Mouse (Mus musculus): ENCODE data around the gene Git2. TPM values are rescaled to one million over a fixed set of nuclear protein-coding genes. Genes with fewer than 3 reads are reported as not detected.

Gene Git2
- 27.9 TPM for polyA plus RNA-seq (2014; fragmentation: Illumina TruSeq; extraction: RNeasy Lipid Tissue Mini Kit (QIAGEN cat#74804); ENCODE audit: low read depth, low replicate concordance)

GRCm38 (mm10) chr5:114775056-114775979 lies at the start of gene Git2:
Gene Git2 (minus strand): TSS chr5:114775517.

GRCm38 (mm10) chr5:114822796-114823688 lies 47.7 kb upstream of the Git2 start, which contains the start of gene 1500011B03Rik:
Gene 1500011B03Rik (minus strand): TSS chr5:114823468.

GRCm38 (mm10) chr5:114774403-114775051 lies 790 bp downstream of the Git2 start, which contains the start of gene Ankrd13a:
Gene Ankrd13a (plus strand): TSS chr5:114774677.

GRCm38 (mm10) chr5:114707265-114708068 lies 67.8 kb downstream of the Git2 start, which contains the start of gene Tchp:
Gene Tchp (plus strand): TSS chr5:114707760.

GRCm38 (mm10) chr5:114690633-114691567 lies 84.4 kb downstream of the Git2 start, which contains the start of gene Gltp:
Gene Gltp (minus strand): TSS chr5:114690984.

Other genes starting within 250 kb of the Git2 start
- 1.6 TPM for gene Fam222a, start 207.5 kb downstream of the Git2 start, polyA plus RNA-seq (2014; fragmentation: Illumina TruSeq; extraction: RNeasy Lipid Tissue Mini Kit (QIAGEN cat#74804); ENCODE audit: low read depth, low replicate concordance)
- gene Trpv4, start 117.1 kb downstream of the Git2 start, polyA plus RNA-seq (2014; fragmentation: Illumina TruSeq; extraction: RNeasy Lipid Tissue Mini Kit (QIAGEN cat#74804); ENCODE audit: low read depth, low replicate concordance) = 13.2 TPM
- 68.7 TPM for gene Gltp, start 84.5 kb downstream of the Git2 start, polyA plus RNA-seq (2014; fragmentation: Illumina TruSeq; extraction: RNeasy Lipid Tissue Mini Kit (QIAGEN cat#74804); ENCODE audit: low read depth, low replicate concordance)
- gene Tchp, start 67.8 kb downstream of the Git2 start, polyA plus RNA-seq (2014; fragmentation: Illumina TruSeq; extraction: RNeasy Lipid Tissue Mini Kit (QIAGEN cat#74804); ENCODE audit: low read depth, low replicate concordance) = 11.3 TPM
- gene Ankrd13a, start 840 bp downstream of the Git2 start, polyA plus RNA-seq (2014; fragmentation: Illumina TruSeq; extraction: RNeasy Lipid Tissue Mini Kit (QIAGEN cat#74804); ENCODE audit: low read depth, low replicate concordance) = 52.9 TPM
- gene 1500011B03Rik, start 48.0 kb upstream of the Git2 start, polyA plus RNA-seq (2014; fragmentation: Illumina TruSeq; extraction: RNeasy Lipid Tissue Mini Kit (QIAGEN cat#74804); ENCODE audit: low read depth, low replicate concordance) = 171 TPM
- gene 4930519G04Rik, start 78.1 kb upstream of the Git2 start, polyA plus RNA-seq (2014; fragmentation: Illumina TruSeq; extraction: RNeasy Lipid Tissue Mini Kit (QIAGEN cat#74804); ENCODE audit: low read depth, low replicate concordance) = 0.60 TPM
- not detected for gene Gm9936, start 83.2 kb upstream of the Git2 start, polyA plus RNA-seq (2014; fragmentation: Illumina TruSeq; extraction: RNeasy Lipid Tissue Mini Kit (QIAGEN cat#74804); ENCODE audit: low read depth, low replicate concordance)
- gene Oasl2, start 121.4 kb upstream of the Git2 start, polyA plus RNA-seq (2014; fragmentation: Illumina TruSeq; extraction: RNeasy Lipid Tissue Mini Kit (QIAGEN cat#74804); ENCODE audit: low read depth, low replicate concordance) = 20.2 TPM
- 1.5 TPM for gene Oasl1, start 147.7 kb upstream of the Git2 start, polyA plus RNA-seq (2014; fragmentation: Illumina TruSeq; extraction: RNeasy Lipid Tissue Mini Kit (QIAGEN cat#74804); ENCODE audit: low read depth, low replicate concordance)
- 23.8 TPM for gene 2210016L21Rik, start 166.6 kb upstream of the Git2 start, polyA plus RNA-seq (2014; fragmentation: Illumina TruSeq; extraction: RNeasy Lipid Tissue Mini Kit (QIAGEN cat#74804); ENCODE audit: low read depth, low replicate concordance)
- 0.71 TPM for gene Hnf1a, start 195.6 kb upstream of the Git2 start, polyA plus RNA-seq (2014; fragmentation: Illumina TruSeq; extraction: RNeasy Lipid Tissue Mini Kit (QIAGEN cat#74804); ENCODE audit: low read depth, low replicate concordance)
- 31.1 TPM for gene Sppl3, start 235.6 kb upstream of the Git2 start, polyA plus RNA-seq (2014; fragmentation: Illumina TruSeq; extraction: RNeasy Lipid Tissue Mini Kit (QIAGEN cat#74804); ENCODE audit: low read depth, low replicate concordance)